Mouse (Mus musculus) brown adipose tissue, adult 24 weeks (tissue): ENCODE measurements around the gene Pfkfb3. TPM values are rescaled to one million over a fixed set of nuclear protein-coding genes. Genes with fewer than 3 reads are reported as not detected.

Source experiments
- polyA plus RNA-seq: library from polyadenylated mRNA; stranded (reverse); fragments of >200 nt; gene quantifications from 2 replicates; pipeline ENCODE4 v1.2.4, GENCODE M21; 2012; ENCODE audit not compliant: missing spikeins, insufficient read depth, insufficient read length

Gene Pfkfb3
- polyA plus RNA-seq, 1 experiment = 226 TPM

Other genes with a start within 250 kb of the Pfkfb3 start
- gene Rbm17, start 50.1 kb upstream of the Pfkfb3 start, polyA plus RNA-seq = 45.1 and 48.5 TPM in 2 replicates
- not detected in 2 replicates for gene Gm17490, start 72.2 kb upstream of the Pfkfb3 start, polyA plus RNA-seq
- gene Il2ra, start 88.7 kb upstream of the Pfkfb3 start, polyA plus RNA-seq = 0.32 and 2.0 TPM in 2 replicates
- gene Il15ra, start 151.2 kb upstream of the Pfkfb3 start, polyA plus RNA-seq = 44.9 and 47.0 TPM in 2 replicates
- 95.7 and 101 TPM in 2 replicates for gene Fbh1, start 223.5 kb upstream of the Pfkfb3 start, polyA plus RNA-seq
- gene Ankrd16, start 223.8 kb upstream of the Pfkfb3 start, polyA plus RNA-seq = 9.5 and 14.0 TPM in 2 replicates